Mouse (Mus musculus) 3134 (cell line): ENCODE results near the gene Olfr1006.
"Not testable (repeated sequence)": the region's sequence is repeated elsewhere in the genome, so short reads cannot be mapped to it uniquely, and the experiment has no call there.

Experiments used
- DNase-seq: peaks from one replicate; pipeline ENCODE4 v3.0.0-alpha.2; 2011; ENCODE audit warnings: low spot score; ENCODE audit not compliant: insufficient read length; ENCODE audit errors: extremely low read depth

Olfr1006 gene

GRCm38 (mm10) chr2:85678667-85679066, at the start of gene Olfr1006:
Olfr1006 (minus strand) TSS chr2:85678767.
- no peak for DNase-seq

DNA sequence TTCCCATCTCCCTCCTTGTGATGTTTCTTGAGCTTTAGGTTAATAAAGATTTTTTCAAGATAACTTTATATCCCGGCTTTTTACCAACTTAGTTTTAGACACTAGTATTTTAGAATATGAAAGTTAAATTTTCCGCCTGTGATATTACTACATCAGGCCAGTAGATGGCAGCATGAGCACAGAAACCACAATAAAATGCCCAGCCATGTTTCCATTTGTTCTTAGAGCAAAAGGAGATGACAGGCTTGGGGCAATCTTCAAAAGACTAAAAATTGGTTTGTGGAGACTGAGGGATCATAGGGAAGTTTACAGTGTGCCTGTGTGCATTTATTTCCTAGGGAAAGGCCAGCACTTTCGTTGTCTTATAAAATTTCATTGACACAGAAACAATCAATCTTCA, 47.2 kb upstream of the Olfr1006 start:
- DNase-seq = no peak

GRCm38 (mm10) chr2:85715119-85715518, 36.6 kb upstream of the Olfr1006 start, which contains the start of gene Olfr1009:
Olfr1009 (plus strand) TSS chr2:85715419.
- no peak for DNase-seq

- no peak for DNase-seq
Measured at GRCm38 (mm10) chr2:85711159-85711558, 32.6 kb upstream of the Olfr1006 start.

DNA sequence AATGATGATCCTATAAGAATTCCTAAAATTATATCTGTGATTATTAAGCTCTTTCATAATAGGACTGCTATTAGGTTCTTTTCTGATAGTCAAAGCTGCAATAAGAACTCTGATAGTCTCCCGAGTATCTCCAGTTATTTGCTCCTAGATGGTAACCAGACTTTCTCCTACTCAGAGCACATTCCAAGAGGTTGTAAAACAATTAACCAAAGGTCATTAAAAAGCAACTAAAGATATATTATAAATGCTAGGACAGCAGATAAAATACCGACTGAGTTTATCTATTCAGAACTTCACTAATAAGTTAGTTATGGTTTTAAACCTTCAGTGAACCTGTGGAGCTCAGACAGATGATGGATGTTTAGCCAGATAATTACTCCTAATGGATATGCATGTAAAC, 32.1 kb upstream of the Olfr1006 start:
- not testable (repeated sequence) for DNase-seq

- no peak for DNase-seq
Measured at GRCm38 (mm10) chr2:85689131-85689530, 10.6 kb upstream of the Olfr1006 start, which contains the start of gene Olfr1008. Olfr1008 (plus strand) TSS chr2:85689431.

GRCm38 (mm10) chr2:85664355-85664754, 14.2 kb downstream of the Olfr1006 start, which contains the start of gene Olfr154:
Olfr154 (minus strand) TSS chr2:85664455.
- not testable (repeated sequence) for DNase-seq

GRCm38 (mm10) chr2:85650604-85651003, 28.0 kb downstream of the Olfr1006 start, which contains the start of gene Olfr1002:
Olfr1002 (minus strand) TSS chr2:85650704.
- DNase-seq = no peak
